Mouse (Mus musculus): ENCODE results near the gene Mpzl1. TPM values are rescaled to one million over a fixed set of nuclear protein-coding genes. Genes with fewer than 3 reads are reported as not detected.

The Mpzl1 gene
- polyA plus RNA-seq, 1 experiment from 2014 or later = 157 TPM

GRCm38 (mm10) chr1:165605774-165606173, 28.6 kb downstream of the Mpzl1 start:
- no peaks in the 10 kb centered on the region for H3K27me3 ChIP-seq (replicated peaks; ENCODE audit: control insufficient read depth, insufficient read depth, low read length)
- H3K4me3 ChIP-seq (ENCODE audit: low read depth, low read length) = no peak overlapping the region
- no peak overlapping the region for H3K9ac ChIP-seq (ENCODE audit: low read depth, low read length)
- no peak for ATAC-seq (ENCODE audit: low read depth)
- H3K9me3 ChIP-seq (ENCODE audit: control insufficient read depth, low read length) = no peaks in the 10 kb centered on the region
- no peak overlapping the region for H3K27ac ChIP-seq (replicated peaks; ENCODE audit: low read depth, low read length)
- H3K4me1 ChIP-seq (ENCODE audit: control insufficient read depth, insufficient read depth, low read length) = peaks cover 10% of the 10 kb centered on the region; the same call in 1 of the 2 replicates
- H3K4me2 ChIP-seq (ENCODE audit: low read depth, low read length) = no peak overlapping the region
- H3K36me3 ChIP-seq (ENCODE audit: control insufficient read depth, insufficient read depth, low read length) = peaks cover 70% of the 10 kb centered on the region
- WGBS = 93% methylated on average over 6 of the region's 6 CpGs
- no peak for DNase-seq (ENCODE audit: low spot score)

GRCm38 (mm10) chr1:165605108-165605507, 29.2 kb downstream of the Mpzl1 start:
- Histone ChIP-seq H3K9me3 (ENCODE audit: control insufficient read depth, low read length) (no peaks in the 10 kb centered on the region), H3K4me1 (ENCODE audit: control insufficient read depth, insufficient read depth, low read length) (peaks cover 6% of the 10 kb centered on the region; the same call in 1 of the 2 replicates), H3K36me3 (ENCODE audit: control insufficient read depth, insufficient read depth, low read length) (peaks cover 70% of the 10 kb centered on the region), H3K4me3 (ENCODE audit: low read depth, low read length) (no peak overlapping the region), H3K27ac (replicated peaks; ENCODE audit: low read depth, low read length) (no peak overlapping the region), H3K4me2 (ENCODE audit: low read depth, low read length) (no peak overlapping the region), H3K27me3 (replicated peaks; ENCODE audit: control insufficient read depth, insufficient read depth, low read length) (no peaks in the 10 kb centered on the region), H3K9ac (ENCODE audit: low read depth, low read length) (no peak overlapping the region)
- DNase-seq (ENCODE audit: low spot score) (no peak), ATAC-seq (ENCODE audit: low read depth) (no peak)
- 84% methylated on average over 3 of the region's 3 CpGs for WGBS

GRCm38 (mm10) chr1:165604203-165604602, 30.1 kb downstream of the Mpzl1 start:
- 86% methylated on average over 8 of the region's 8 CpGs for WGBS
- H3K9ac ChIP-seq (ENCODE audit: low read depth, low read length) = no peak overlapping the region
- no peak overlapping the region for H3K4me2 ChIP-seq (ENCODE audit: low read depth, low read length)
- peaks cover 75% of the 10 kb centered on the region for H3K36me3 ChIP-seq (ENCODE audit: control insufficient read depth, insufficient read depth, low read length)
- no peak for DNase-seq (ENCODE audit: low spot score)
- H3K4me1 ChIP-seq (ENCODE audit: control insufficient read depth, insufficient read depth, low read length) = no peaks in the 10 kb centered on the region
- ATAC-seq (ENCODE audit: low read depth) = no peak
- no peaks in the 10 kb centered on the region for H3K27me3 ChIP-seq (replicated peaks; ENCODE audit: control insufficient read depth, insufficient read depth, low read length)
- H3K27ac ChIP-seq (replicated peaks; ENCODE audit: low read depth, low read length) = no peak overlapping the region
- no peak overlapping the region for H3K4me3 ChIP-seq (ENCODE audit: low read depth, low read length)
- H3K9me3 ChIP-seq (ENCODE audit: control insufficient read depth, low read length) = no peaks in the 10 kb centered on the region

- Histone ChIP-seq H3K4me2 (ENCODE audit: low read depth, low read length) (no peak overlapping the region), H3K4me1 (ENCODE audit: control insufficient read depth, insufficient read depth, low read length) (no peaks in the 10 kb centered on the region), H3K27me3 (replicated peaks; ENCODE audit: control insufficient read depth, insufficient read depth, low read length) (no peaks in the 10 kb centered on the region), H3K9me3 (ENCODE audit: control insufficient read depth, low read length) (no peaks in the 10 kb centered on the region), H3K4me3 (ENCODE audit: low read depth, low read length) (no peak overlapping the region), H3K9ac (ENCODE audit: low read depth, low read length) (no peak overlapping the region), H3K36me3 (ENCODE audit: control insufficient read depth, insufficient read depth, low read length) (peaks cover 81% of the 10 kb centered on the region), H3K27ac (replicated peaks; ENCODE audit: low read depth, low read length) (no peak overlapping the region)
- DNase-seq (ENCODE audit: low spot score) (no peak), ATAC-seq (ENCODE audit: low read depth) (peak; percentile 4; the same call in 1 of the 2 replicates)
- 93% methylated on average over 14 of the region's 14 CpGs for whole genome bisulfite sequencing
Observed at GRCm38 (mm10) chr1:165603218-165603617, 31.1 kb downstream of the Mpzl1 start.

- ATAC-seq (ENCODE audit: low read depth) (no peak), DNase-seq (ENCODE audit: low spot score) (no peak)
- 84% methylated on average over 10 of the region's 10 CpGs for WGBS
- Histone ChIP-seq H3K4me3 (ENCODE audit: low read depth, low read length) (no peak overlapping the region), H3K4me2 (ENCODE audit: low read depth, low read length) (no peak overlapping the region), H3K27ac (replicated peaks; ENCODE audit: low read depth, low read length) (no peak overlapping the region), H3K36me3 (ENCODE audit: control insufficient read depth, insufficient read depth, low read length) (peaks cover 76% of the 10 kb centered on the region), H3K27me3 (replicated peaks; ENCODE audit: control insufficient read depth, insufficient read depth, low read length) (no peaks in the 10 kb centered on the region), H3K4me1 (ENCODE audit: control insufficient read depth, insufficient read depth, low read length) (no peaks in the 10 kb centered on the region), H3K9me3 (ENCODE audit: control insufficient read depth, low read length) (no peaks in the 10 kb centered on the region), H3K9ac (ENCODE audit: low read depth, low read length) (no peak overlapping the region)
Observed at GRCm38 (mm10) chr1:165601775-165602280, 32.5 kb downstream of the Mpzl1 start.

- Histone ChIP-seq H3K9ac (ENCODE audit: low read depth, low read length) (no peak overlapping the region), H3K4me1 (ENCODE audit: control insufficient read depth, insufficient read depth, low read length) (no peaks in the 10 kb centered on the region), H3K4me3 (ENCODE audit: low read depth, low read length) (no peak overlapping the region), H3K4me2 (ENCODE audit: low read depth, low read length) (no peak overlapping the region), H3K36me3 (ENCODE audit: control insufficient read depth, insufficient read depth, low read length) (peaks cover 72% of the 10 kb centered on the region), H3K9me3 (ENCODE audit: control insufficient read depth, low read length) (no peaks in the 10 kb centered on the region), H3K27me3 (replicated peaks; ENCODE audit: control insufficient read depth, insufficient read depth, low read length) (no peaks in the 10 kb centered on the region), H3K27ac (replicated peaks; ENCODE audit: low read depth, low read length) (no peak overlapping the region)
- 80% methylated on average over 15 of the region's 15 CpGs for WGBS
- ATAC-seq (ENCODE audit: low read depth) = no peak
- no peak for DNase-seq (ENCODE audit: low spot score)
Observed at GRCm38 (mm10) chr1:165594699-165595421, 39.5 kb downstream of the Mpzl1 start.

GRCm38 (mm10) chr1:165592295-165593082, 41.8 kb downstream of the Mpzl1 start:
- no peaks in the 10 kb centered on the region for H3K9me3 ChIP-seq (ENCODE audit: control insufficient read depth, low read length)
- peaks cover 53% of the 10 kb centered on the region for H3K36me3 ChIP-seq (ENCODE audit: control insufficient read depth, insufficient read depth, low read length)
- 86% methylated on average over 14 of the region's 14 CpGs for WGBS
- DNase-seq (ENCODE audit: low spot score) (no peak), ATAC-seq (ENCODE audit: low read depth) (no peak)
- no peaks in the 10 kb centered on the region for H3K27me3 ChIP-seq (replicated peaks; ENCODE audit: control insufficient read depth, insufficient read depth, low read length)
- no peak overlapping the region for H3K27ac ChIP-seq (replicated peaks; ENCODE audit: low read depth, low read length)
- peaks cover 5% of the 10 kb centered on the region; the same call in 1 of the 2 replicates for H3K4me1 ChIP-seq (ENCODE audit: control insufficient read depth, insufficient read depth, low read length)
- H3K9ac ChIP-seq (ENCODE audit: low read depth, low read length) = no peak overlapping the region
- H3K4me3 ChIP-seq (ENCODE audit: low read depth, low read length) = no peak overlapping the region
- H3K4me2 ChIP-seq (ENCODE audit: low read depth, low read length) = no peak overlapping the region

- no peak overlapping the region for H3K27ac ChIP-seq (replicated peaks; ENCODE audit: low read depth, low read length)
- no peaks in the 10 kb centered on the region for H3K9me3 ChIP-seq (ENCODE audit: control insufficient read depth, low read length)
- no peak for DNase-seq (ENCODE audit: low spot score)
- WGBS = 68% methylated on average over 8 of the region's 8 CpGs
- H3K27me3 ChIP-seq (replicated peaks; ENCODE audit: control insufficient read depth, insufficient read depth, low read length) = no peaks in the 10 kb centered on the region
- peaks cover 5% of the 10 kb centered on the region; the same call in 1 of the 2 replicates for H3K4me1 ChIP-seq (ENCODE audit: control insufficient read depth, insufficient read depth, low read length)
- peaks cover 49% of the 10 kb centered on the region for H3K36me3 ChIP-seq (ENCODE audit: control insufficient read depth, insufficient read depth, low read length)
- H3K4me2 ChIP-seq (ENCODE audit: low read depth, low read length) = no peak overlapping the region
- H3K4me3 ChIP-seq (ENCODE audit: low read depth, low read length) = no peak overlapping the region
- no peak overlapping the region for H3K9ac ChIP-seq (ENCODE audit: low read depth, low read length)
- no peak for ATAC-seq (ENCODE audit: low read depth)
Observed at GRCm38 (mm10) chr1:165590760-165591159, 43.6 kb downstream of the Mpzl1 start.

Data from embryonic facial prominence, embryonic 14.5 days (tissue).